Mouse (Mus musculus): Measurements from ENCODE around the gene Clk2.
"Not testable (repeated sequence)": the region's sequence is repeated elsewhere in the genome, so short reads cannot be mapped to it uniquely, and the experiment has no call there.

Clk2 gene

DNA sequence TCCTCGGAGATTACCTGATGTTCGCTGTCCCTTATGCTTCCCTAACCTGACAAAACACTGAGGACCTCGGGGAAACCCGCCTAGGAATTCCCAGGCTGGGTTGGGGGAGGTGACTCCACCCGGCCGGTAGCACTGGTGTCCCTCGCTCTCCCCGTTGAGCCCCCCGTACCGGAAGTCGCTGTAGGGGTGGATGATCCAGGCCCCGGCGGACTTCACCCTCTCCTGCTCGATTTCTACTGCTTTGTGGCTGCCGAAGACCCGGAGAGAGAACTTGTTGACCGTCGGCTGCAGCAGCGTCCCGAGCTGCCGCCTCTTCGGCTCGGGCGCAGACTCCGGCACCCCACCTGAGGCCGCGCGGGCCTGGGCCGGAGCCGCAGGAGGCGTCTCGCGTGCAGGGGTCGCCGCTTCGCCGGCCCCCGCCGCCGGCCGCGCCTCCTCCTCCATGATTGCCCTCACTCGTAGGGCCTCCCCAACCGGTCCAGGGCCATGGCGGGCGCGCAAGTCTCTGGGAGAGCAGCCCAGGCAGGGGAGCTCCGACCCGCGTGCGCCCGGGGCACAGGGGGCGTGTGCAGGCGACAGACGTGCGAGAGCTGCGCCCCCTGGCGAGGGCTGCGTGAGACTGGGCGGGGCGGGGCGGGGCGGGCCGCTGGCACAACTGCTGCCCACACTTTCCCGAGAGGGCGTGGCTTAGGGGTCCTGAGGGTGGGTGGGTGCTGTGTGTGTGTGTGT is 4.8 kb upstream of the Clk2 start, which contains the start of gene Hcn3:
Gene Hcn3, minus strand, starts transcription at position 581 of the 729 bp plus-strand sequence.
- peak; percentile 66 to 87 for DNase-seq (ENCODE audit: inconsistent age in 2 of 2, low spot score in 1 of 2)

DNA sequence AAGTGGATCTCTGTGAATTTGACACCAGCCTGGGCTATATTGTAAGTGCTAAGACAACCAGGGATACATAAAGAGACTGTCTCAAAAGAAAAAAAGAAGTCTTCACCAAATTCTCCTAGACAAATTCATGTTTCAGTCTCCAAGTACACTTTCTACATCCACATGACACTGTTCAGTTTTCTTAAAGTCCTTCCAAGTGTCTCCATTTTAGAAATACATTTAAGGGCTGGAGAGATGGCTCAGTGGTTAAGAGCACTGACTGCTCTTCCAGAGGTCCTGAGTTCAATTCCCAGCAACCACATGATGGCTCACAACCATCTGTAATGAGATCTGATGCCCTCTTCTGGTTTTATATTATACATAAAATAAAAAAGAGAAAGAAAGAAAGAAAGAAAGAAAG is 3.4 kb upstream of the Clk2 start:
- DNase-seq (ENCODE audit: inconsistent age in 2 of 2, low spot score in 1 of 2) = not testable (repeated sequence)

DNA sequence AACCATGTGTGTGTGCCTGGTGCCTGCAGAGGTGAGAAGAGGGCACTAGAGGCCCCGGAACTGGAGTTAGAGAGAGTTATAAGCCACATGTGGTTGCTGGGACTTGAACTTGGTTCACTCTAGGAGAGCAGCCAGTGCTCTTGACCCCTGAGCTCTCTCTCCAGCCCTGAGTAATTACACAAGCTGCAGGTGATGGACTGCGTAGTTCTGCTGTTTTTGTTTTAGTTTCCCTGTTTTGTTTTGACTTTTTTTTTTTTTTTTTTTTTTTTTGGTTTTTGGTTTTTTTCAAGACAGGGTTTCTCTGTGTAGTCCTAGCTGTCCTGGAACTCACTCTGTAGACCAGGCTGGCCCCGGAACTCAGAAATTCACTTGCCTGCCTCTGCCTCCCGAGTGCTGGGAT is 2.8 kb upstream of the Clk2 start:
- DNase-seq (ENCODE audit: inconsistent age in 2 of 2, low spot score in 1 of 2) = no peak

DNA sequence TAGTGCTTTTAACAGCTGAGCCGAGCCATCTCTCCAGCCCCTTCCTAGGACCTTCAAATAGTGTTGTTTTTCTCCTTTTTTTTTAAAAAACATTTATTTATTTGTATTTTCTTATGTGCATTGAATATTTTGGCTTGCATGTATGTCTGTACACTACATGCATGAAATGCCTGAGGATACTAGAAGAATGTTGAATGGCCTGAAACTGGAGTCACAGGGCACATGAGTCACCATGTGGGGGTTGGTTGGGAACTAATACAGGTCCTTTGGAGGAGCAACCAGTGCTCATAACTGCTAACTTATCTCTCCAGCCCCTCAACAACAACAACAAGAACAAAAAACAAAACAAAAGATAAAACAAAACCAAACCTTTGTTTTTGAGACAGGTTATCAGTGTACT is 1.5 kb upstream of the Clk2 start:
- DNase-seq (ENCODE audit: inconsistent age in 2 of 2, low spot score in 1 of 2) = peak; percentile 43 to 52

DNA sequence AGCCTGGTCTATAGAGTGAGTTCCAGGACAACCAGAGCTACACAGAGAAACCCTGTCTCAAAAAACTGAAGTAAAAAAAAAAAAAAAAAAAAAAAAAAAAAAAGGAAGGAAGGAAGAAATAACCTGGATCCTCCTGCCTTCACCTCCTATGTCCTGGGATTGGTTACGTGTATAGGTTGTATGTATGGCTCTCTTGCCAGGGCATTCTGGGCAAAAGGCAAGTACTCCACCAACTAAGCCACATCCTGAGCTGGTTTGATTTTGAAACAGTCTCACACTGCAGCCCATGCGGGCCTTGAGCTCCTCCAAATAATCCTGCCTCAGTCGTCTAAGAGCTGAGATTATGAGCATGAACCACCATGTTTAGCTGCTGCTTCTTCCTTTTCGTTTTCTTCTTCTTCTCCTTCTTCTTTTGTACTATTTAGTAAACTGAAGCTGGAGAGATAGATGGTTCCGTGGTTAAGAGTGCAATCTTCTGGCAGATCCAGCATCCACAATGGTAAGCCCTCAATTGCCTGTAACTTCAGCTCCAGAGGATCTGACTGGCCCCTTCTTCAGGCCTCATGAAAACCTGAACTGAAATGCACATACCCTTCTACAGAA is 851 bp upstream of the Clk2 start:
- DNase-seq (ENCODE audit: inconsistent age in 2 of 2, low spot score in 1 of 2) = no peak

DNA sequence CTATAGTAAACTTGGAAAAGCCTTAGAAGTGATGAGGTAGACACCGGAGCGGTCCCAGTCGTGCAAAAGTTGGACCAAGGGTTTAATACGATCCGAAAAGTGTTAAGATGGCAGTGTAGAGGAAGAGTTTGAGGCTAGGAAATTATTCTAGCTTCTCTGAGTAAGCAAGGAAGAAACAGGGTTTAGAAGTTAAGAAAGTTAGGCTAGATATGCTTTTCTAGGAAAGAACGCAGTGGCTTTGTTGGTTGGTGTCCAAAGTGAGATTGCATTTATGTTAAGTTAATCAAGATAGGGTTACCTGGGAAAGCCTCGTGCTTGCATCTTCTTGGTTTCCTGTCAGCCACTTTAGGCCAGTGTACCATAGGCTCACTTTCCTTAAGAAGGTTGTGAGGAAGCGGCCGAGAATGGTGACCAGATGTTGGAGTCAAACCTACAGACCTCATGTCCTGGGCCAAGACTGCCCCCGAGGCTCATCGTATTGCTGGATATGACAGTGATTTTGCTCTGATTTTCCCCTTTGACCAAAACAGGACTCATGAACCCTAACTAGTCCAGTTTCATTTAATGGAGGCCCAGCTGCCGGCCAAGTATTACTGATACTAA is 774 bp downstream of the Clk2 start:
- DNase-seq (ENCODE audit: inconsistent age in 2 of 2, low spot score in 1 of 2) = peak in 1 of 2 experiments; percentile 66

DNA sequence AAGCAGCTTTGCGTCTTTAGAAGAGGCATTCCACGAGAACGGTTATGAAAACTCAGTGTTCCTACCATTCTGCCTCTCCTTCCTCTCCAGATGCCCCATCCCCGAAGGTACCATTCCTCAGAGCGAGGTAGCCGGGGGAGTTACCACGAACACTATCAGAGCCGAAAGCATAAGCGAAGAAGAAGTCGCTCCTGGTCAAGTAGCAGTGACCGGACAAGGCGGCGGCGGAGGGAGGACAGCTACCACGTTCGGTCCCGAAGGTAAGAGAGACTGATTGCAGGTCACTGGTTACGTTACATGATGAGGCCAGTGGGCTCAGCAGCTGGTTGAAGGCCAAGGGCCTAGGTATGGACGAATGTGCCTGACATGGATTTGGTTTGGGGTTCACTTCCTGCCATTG is 2.4 kb downstream of the Clk2 start:
- DNase-seq (ENCODE audit: inconsistent age in 2 of 2, low spot score in 1 of 2) = no peak

DNA sequence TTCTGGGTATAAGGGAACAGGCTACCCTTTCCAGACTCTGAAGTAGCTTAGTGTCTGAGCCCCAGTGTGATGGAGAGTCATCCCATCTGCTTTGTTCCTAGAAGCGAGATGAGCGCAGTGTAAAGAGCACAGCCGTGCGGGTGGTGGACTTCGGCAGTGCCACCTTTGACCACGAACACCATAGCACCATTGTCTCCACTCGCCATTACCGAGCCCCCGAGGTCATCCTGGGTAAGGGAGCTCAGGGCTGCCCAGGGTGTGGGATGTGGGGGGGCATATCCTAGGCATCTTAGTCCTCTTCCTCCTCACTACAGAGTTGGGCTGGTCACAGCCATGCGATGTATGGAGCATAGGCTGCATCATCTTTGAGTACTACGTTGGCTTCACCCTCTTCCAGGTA is 10.2 kb downstream of the Clk2 start:
- DNase-seq (ENCODE audit: inconsistent age in 2 of 2, low spot score in 1 of 2) = no peak

DNA sequence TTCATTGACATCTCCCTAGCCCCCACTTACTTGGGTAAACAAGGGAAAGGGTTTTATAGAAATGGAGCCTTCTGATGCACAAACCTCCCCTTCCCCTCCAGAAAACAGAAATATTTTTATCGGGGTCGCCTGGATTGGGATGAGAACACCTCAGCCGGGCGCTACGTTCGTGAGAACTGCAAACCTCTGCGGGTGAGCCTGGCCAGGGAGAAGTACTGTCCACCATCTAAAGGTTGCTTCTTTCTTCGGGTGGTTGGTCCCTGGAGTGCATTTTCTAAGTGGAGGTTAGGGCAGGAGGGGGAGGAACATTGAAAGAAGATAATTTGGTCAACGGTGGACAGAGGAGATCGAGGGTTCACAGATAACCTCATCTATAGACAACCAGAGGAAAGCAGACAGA is 10.9 kb downstream of the Clk2 start:
- no peak for DNase-seq (ENCODE audit: inconsistent age in 2 of 2, low spot score in 1 of 2)

DNA sequence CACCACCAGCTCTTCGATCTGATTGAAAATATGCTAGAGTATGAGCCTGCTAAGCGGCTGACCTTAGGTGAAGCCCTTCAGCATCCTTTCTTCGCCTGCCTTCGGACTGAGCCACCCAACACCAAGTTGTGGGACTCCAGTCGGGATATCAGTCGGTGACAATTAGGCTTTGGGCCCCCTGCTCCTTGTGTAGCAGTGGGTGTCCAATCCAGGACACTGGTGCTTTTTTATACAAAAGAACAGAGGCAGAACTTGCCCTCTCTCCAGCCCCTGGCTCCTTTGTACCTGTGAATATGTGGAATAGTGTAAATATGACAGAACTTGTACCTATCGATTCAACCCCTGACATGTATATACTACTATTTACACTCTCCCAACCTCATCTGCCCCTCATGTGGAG is 11.8 kb downstream of the Clk2 start:
- peak in 1 of 2 experiments; percentile 50 for DNase-seq (ENCODE audit: inconsistent age in 2 of 2, low spot score in 1 of 2)

DNA sequence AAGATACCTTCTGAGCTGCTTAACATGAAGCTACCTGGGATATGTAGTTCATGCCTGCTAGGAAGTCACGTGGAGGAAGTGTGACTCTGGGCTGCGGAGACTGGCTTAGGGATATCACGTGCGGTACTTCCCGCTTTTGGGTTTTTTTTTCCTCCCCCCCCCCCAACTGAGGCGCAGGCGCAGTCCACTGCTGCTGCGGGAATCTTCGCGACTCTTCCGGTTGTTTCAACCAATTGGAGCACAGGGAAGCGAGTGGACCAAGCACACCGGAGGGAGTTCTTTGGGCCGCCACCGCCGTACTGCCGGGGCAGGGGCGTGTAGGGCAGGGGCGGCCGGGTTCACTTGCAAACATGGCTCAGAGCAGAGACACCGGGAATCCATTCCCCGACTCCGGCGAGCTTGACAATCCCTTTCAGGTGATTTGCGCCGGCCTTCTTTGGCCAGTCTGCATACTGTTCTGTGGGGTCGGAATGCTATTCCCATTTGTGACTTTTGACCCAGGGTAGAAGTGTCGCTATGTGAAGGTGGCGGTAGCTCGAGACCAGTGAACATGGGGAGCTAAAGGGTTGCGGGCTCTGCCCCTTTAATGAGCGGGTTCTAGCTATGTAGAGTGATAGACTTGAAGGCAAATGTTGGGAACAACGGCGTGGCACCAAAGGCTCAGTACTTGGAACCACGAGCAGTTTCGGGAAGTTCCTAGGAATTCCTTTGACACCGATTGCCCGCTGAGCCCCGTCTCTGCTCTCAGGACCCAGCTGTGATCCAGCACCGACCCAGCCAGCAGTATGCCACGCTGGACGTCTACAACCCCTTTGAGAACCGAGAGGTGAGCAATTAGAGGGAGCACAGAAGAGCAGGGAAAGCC is 12.9 kb downstream of the Clk2 start, which contains the start of gene Scamp3:
Gene Scamp3, plus strand, starts transcription at position 232 of the 865 bp plus-strand sequence.
- peak; percentile 87 to 95 for DNase-seq (ENCODE audit: inconsistent age in 2 of 2, low spot score in 1 of 2)

DNA sequence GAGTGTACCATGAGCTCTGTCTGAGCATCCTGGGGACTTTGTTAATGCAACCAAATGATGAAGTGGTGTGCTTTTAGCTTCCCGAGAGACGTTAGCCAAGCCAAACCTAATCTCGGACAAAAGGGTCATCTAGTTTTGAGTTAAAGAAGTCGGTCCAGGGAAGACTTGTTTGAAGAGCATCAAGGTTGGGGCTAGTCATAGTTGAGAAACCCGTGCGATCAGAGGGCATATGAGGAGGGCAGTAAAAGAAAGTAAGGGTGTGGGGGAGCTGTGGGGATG is 13.5 kb downstream of the Clk2 start:
- DNase-seq (ENCODE audit: inconsistent age in 2 of 2, low spot score in 1 of 2) = no peak

DNA sequence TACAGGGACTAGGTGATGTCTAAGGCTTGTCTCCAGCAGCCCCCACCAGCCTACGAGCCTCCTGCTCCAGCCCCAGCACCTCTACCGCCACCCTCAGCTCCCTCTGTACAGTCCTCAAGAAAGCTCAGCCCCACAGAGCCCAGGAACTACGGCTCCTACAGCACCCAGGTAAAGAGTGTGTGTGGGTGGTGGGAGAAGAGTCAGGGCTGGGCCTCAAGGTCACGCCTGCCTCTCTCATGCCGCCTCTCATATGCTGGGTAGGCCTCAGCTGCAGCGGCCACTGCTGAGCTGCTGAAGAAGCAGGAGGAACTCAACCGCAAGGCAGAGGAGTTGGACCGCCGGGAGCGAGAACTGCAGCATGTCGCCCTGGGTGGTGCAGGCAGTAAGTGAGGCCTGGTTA is 14.5 kb downstream of the Clk2 start:
- DNase-seq (ENCODE audit: inconsistent age in 2 of 2, low spot score in 1 of 2) = no peak

DNA sequence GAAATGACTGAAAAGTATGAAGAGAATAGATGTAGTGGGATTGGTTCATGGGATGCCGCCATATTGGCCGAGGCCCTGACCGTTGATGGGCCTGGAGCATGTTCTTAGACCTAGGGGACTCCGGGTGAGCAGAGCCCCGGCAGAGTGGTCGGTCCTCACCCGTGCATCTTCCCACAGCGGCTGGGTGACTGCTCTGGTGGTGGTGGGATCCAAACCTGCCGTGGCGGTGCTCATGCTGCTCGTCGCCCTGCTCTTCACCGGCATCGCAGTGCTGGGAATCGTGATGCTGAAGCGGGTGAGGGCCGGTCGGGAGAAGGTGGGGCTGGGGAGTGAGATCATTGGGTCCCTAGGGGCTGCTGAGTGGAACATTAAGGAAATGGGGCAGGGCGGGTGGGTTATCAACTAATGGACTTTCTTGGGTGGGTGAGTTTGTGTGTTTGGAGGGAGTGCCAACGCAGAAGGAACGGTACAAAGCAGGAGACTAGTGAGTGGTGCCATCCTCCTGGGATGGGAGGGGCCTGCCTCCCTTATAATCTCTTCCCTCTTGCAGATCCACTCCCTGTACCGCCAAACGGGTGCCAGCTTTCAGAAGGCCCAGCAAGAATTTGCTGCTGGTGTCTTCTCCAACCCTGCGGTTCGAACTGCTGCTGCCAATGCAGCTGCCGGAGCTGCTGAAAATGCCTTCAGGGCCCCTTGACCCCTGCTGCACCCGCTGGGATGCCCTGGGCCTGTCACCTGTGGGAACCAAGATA is 17.3 kb downstream of the Clk2 start:
- no peak for DNase-seq (ENCODE audit: inconsistent age in 2 of 2, low spot score in 1 of 2)

DNA sequence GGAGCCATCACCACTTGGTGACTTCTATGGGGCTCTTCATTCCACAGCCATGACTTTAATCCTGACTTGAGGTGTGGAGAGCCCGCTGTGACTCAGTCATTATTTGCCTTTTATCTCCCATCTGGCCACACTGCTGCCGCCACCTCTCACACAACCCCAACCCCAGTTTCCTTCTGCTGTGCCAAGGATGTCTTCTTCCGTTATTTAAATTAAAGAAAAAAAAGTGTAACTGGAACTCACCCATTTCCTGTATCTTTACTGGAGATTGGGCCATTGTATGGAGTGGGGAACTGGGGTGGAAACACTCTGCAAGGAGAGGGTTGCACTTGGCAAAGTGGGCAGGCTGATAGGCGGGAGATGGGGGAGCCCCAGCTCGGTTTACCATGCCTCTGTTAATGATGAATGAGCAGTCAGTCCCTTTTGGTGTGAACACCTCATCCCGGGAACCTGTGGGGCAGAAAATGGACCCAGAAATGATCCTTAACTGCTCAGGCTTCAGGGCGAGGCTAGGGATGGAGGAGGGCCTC is 18.0 kb downstream of the Clk2 start:
- no peak for DNase-seq (ENCODE audit: inconsistent age in 2 of 2, low spot score in 1 of 2)

DNA sequence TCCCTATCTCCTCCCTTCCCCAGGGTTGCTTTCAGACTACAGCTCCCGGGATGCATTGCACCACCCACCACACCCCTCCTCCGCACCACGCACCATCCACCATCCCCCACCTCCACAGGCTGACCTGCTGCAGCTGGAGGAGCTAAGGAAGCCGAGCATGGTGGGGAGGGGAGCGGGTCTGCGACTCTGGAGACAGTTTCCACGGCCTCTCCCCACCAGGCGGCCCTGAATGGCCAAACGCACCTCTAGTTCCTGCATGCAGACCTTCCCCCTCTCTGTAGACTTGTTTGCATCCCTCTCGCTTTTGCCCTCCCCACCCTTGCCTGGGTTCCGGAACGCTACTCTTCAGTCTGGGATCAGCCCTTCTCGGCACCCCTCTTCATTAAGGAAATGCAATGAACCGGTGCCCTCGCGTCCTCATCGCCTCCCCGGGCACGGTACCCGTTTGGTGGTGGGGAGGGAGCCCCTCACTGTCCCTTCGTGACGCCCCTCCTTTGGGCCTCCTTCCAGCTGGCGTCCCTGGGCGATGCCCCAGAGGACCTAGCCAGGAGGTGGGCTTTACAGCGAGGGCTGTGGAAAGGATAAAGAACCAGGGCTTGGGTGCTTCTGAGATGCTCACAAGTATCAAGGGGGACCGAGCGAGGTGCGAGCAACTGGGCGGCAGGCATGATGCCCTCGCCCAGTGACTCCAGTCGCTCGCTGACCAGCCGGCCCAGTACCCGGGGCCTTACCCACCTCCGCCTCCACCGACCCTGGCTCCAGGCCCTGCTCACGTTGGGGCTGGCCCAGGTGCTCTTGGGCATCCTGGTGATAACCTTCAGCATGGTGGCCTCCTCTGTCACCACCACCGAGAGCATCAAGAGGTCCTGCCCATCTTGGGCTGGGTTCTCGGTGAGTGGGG is 18.7 kb downstream of the Clk2 start, which contains the start of gene Fam189b:
Gene Fam189b, plus strand, starts transcription at position 86 of the 901 bp plus-strand sequence.
- peak; percentile 90 to 96 for DNase-seq (ENCODE audit: inconsistent age in 2 of 2, low spot score in 1 of 2)

DNA sequence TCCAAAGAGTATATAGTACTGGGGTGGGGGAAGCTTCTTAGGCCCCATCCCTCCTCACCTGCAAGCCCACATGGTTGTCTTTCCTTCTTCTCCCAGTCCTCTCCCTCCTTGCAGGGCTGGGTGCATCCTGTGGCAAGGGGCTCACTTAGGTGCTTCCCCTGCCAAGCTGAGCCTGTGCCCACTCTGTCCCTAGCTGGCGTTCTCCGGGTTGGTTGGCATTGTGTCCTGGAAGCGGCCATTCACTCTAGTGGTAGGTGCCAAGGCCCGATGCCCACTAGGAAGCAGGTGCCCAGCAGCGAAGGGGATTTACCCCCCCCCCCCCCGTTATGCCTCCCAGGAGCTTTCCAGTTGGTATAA is 19.3 kb downstream of the Clk2 start:
- DNase-seq (ENCODE audit: inconsistent age in 2 of 2, low spot score in 1 of 2) = no peak

DNA sequence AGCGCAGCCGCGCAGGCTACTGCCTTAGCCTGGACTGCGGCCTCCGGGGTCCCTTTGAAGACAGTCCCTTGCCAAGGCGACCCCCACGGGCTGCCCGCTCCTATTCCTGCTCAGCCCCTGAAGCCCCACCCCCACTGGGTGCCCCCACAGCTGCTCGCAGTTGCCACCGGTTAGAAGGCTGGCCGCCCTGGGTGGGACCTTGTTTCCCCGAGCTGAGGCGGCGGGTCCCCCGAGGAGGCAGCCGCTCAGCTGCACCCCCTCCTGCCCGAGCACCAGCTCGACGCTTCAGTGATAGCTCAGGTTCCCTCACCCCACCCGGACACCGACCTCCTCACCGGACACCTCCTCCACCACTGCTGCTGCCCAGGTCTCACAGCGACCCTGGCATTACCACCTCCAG is 22.6 kb downstream of the Clk2 start:
- DNase-seq (ENCODE audit: inconsistent age in 2 of 2, low spot score in 1 of 2) = no peak

DNA sequence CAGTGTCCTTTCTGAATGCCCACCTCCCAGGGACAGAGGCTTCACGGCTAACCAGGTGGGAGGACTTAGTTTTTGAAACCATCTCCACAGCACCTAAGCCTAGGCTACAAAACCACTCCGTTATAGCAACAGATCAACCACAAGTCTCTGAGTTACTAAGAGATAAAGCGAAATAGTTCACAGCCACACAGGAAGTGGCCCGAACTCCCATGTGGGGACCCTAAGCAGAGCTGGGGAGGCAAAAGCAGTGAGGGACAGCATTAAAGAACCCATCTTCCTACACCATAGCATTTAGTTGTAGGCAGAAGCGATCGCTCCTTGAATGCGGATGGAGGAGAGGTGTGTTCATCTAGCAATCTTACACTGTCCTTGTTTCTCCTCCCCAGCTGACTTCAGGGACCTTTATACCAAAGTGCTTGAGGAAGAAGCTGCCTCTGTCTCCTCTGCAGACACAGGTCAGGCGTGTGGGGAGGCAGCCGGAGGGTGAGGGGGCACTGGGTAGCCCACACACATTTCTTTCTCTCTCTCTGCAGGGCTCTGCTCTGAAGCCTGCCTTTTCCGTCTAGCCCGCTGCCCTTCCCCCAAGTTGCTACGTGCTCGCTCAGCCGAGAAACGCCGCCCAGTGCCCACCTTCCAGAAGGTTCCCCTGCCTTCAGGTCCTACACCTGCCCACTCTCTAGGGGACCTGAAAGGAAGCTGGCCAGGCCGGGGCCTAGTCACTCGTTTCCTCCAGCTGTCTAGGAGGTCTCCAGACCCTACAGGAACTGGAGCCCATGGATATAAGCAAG is 23.3 kb downstream of the Clk2 start:
- no peak for DNase-seq (ENCODE audit: inconsistent age in 2 of 2, low spot score in 1 of 2)
